Mouse (Mus musculus) megakaryocyte, embryonic 14.5 days (primary cell): ENCODE data around the gene Pamr1. TPM values are rescaled to one million over a fixed set of nuclear protein-coding genes. Genes with fewer than 3 reads are reported as not detected.

Source experiments
- H3K27me3 ChIP-seq: replicated peaks from 2 replicates; pipeline ENCODE3; 2012; ENCODE audit warnings: inconsistent platforms
- H3K36me3 ChIP-seq: replicated peaks from 2 replicates; pipeline ENCODE3; 2012; ENCODE audit warnings: low read length, inconsistent platforms, mixed read lengths
- H3K4me1 ChIP-seq: 2 replicates; pipeline ENCODE4 v1.6.1; 2012; ENCODE audit warnings: inconsistent platforms
- H3K4me3 ChIP-seq: replicated peaks from 2 replicates; pipeline ENCODE3; 2012; ENCODE audit warnings: moderate library complexity, mild to moderate bottlenecking, inconsistent platforms
- H3K9me3 ChIP-seq: 2 replicates; pipeline ENCODE4 v1.6.1; 2012; ENCODE audit warnings: inconsistent platforms
- FLI1 ChIP-seq: IDR thresholded peaks from 2 replicates; pipeline ENCODE4 v1.6.1; 2012; ENCODE audit warnings: low read length, inconsistent platforms, mixed read lengths
- GATA1 ChIP-seq: IDR thresholded peaks from 3 replicates; pipeline ENCODE4 v1.6.1; 2012; ENCODE audit warnings: mixed read lengths, low read length, inconsistent platforms, borderline replicate concordance
- polyA plus RNA-seq: library from polyadenylated mRNA; stranded (reverse); fragments of >175 nt; gene quantifications from 2 replicates; pipeline ENCODE4 v1.2.3, GENCODE M21; 2012; ENCODE audit warnings: low replicate concordance; ENCODE audit not compliant: insufficient read depth

Pamr1 gene
- polyA plus RNA-seq, 1 experiment, result not detected

DNA sequence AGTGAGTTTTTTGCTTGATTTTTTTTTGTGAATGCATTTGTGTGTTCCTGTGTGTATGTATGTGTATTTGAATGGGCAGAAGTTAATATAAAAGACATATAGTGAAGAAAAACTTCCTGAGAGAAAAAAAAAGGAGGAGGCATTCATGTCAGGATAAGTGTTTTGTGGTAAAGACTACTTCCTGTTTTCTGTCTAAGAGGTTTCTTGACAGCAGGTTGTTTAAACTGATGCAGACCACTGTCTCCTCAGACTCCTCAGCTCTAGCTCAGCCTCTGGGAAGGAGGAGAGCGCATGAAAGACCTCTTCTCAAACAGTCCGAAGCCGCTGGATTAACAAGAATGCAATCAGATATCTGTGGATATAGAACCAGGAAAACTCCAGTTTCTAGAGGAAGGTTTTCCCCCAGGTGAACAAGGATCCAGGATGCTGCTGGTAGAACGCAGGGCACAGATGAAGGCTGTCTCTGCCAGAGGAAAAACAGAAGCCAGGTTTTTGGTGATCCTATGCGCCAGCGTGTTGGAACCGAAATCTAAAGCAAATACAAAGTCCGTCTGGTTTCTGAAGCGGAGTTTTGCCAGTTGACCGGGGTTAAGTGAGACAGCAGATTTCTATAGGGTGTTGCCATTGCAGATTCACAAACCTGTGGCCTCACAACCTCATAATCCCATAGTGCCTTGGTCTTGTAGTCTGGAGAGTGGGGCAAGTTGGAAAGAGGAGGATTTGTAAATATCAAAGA is 45.8 kb downstream of the Pamr1 start:
- no peak overlapping the region for H3K4me3 ChIP-seq
- H3K27me3 ChIP-seq, result peaks cover 22% of the 10 kb centered on the region
- H3K4me1 ChIP-seq, result peaks cover 30% of the 10 kb centered on the region
- TF ChIP-seq FLI1 (no peak), GATA1 (no peak)
- H3K9me3 ChIP-seq, result no peaks in the 10 kb centered on the region
- no peaks in the 10 kb centered on the region for H3K36me3 ChIP-seq

GRCm38 (mm10) chr2:102598911-102599721 is 49.3 kb downstream of the Pamr1 start:
- Histone ChIP-seq H3K36me3 (no peaks in the 10 kb centered on the region), H3K27me3 (peaks cover 20% of the 10 kb centered on the region), H3K4me1 (peaks cover 22% of the 10 kb centered on the region), H3K4me3 (no peak overlapping the region), H3K9me3 (no peaks in the 10 kb centered on the region)
- TF ChIP-seq GATA1 (no peak), FLI1 (no peak)

DNA sequence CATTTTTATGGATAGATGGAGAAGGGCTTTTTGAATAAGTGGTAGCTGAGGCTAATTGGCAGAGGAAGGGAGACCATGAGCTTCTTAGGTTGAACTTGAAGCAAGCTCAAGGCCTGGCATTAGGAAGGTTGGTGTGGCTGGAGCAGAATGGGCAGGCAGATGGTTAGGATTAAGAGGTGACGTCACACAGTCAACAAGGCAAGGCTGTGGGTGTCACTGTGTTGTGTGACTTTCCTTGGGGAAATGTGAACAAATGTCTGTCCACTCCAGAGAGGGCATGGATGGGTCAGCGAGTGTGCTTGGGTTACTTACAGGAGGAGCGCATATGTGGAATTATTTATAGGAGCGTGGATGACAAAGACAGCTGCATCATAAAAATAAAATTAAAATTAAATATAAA is 50.7 kb downstream of the Pamr1 start:
- no peak for TF ChIP-seq FLI1
- no peak for TF ChIP-seq GATA1
- Histone ChIP-seq H3K9me3 (no peaks in the 10 kb centered on the region), H3K4me3 (no peak overlapping the region), H3K27me3 (peaks cover 20% of the 10 kb centered on the region), H3K36me3 (no peaks in the 10 kb centered on the region), H3K4me1 (peaks cover 11% of the 10 kb centered on the region)

- peaks cover 9% of the 10 kb centered on the region for H3K27me3 ChIP-seq
- H3K4me3 ChIP-seq, result no peak overlapping the region
- H3K9me3 ChIP-seq, result peaks cover 10% of the 10 kb centered on the region
- H3K4me1 ChIP-seq, result peaks cover 8% of the 10 kb centered on the region
- TF ChIP-seq GATA1, result no peak
- no peak for TF ChIP-seq FLI1
- no peaks in the 10 kb centered on the region for H3K36me3 ChIP-seq
These were observed 60.7 kb downstream of the Pamr1 start for GRCm38 (mm10) chr2:102610485-102610884.

- Histone ChIP-seq H3K4me3 (peak overlapping the region; percentile 38), H3K9me3 (peaks cover 16% of the 10 kb centered on the region), H3K27me3 (peaks cover 6% of the 10 kb centered on the region), H3K36me3 (no peaks in the 10 kb centered on the region), H3K4me1 (peaks cover 35% of the 10 kb centered on the region)
- TF ChIP-seq FLI1 (no peak), GATA1 (no peak)
These were observed 66.8 kb downstream of the Pamr1 start for GRCm38 (mm10) chr2:102616637-102617036.

- TF ChIP-seq GATA1 (no peak), FLI1 (no peak)
- Histone ChIP-seq H3K27me3 (no peaks in the 10 kb centered on the region), H3K9me3 (peaks cover 6% of the 10 kb centered on the region), H3K36me3 (no peaks in the 10 kb centered on the region), H3K4me1 (peaks cover 27% of the 10 kb centered on the region), H3K4me3 (no peak overlapping the region)
These were observed 71.1 kb downstream of the Pamr1 start for GRCm38 (mm10) chr2:102620744-102621429.

DNA sequence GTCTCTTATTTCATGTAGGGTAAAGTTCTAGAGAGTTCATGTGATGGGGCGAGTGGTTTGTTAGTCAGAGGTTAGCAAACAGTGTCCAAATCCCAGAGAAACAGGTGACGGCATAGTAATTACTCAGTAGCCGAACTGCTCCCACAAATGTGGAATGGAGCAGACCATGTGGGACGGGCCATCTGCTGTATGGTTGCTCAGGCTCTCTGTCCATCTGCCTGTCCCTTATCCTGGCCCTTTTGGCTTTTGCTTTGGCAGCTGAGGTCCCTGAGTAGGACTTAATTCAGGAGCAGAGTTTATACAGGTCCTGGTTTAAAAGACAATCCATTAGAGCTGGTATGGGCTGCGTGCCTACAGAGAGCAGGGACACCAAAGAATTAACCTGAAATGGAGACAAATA is 72.4 kb downstream of the Pamr1 start:
- Histone ChIP-seq H3K4me1 (peaks cover 14% of the 10 kb centered on the region), H3K9me3 (no peaks in the 10 kb centered on the region), H3K4me3 (no peak overlapping the region), H3K27me3 (no peaks in the 10 kb centered on the region), H3K36me3 (no peaks in the 10 kb centered on the region)
- TF ChIP-seq GATA1 (no peak), FLI1 (no peak)

GRCm38 (mm10) chr2:102622943-102623342 is 73.1 kb downstream of the Pamr1 start:
- no peak overlapping the region for H3K4me3 ChIP-seq
- no peaks in the 10 kb centered on the region for H3K36me3 ChIP-seq
- H3K27me3 ChIP-seq, result no peaks in the 10 kb centered on the region
- TF ChIP-seq GATA1 (no peak), FLI1 (no peak)
- no peaks in the 10 kb centered on the region for H3K9me3 ChIP-seq
- H3K4me1 ChIP-seq, result peaks cover 7% of the 10 kb centered on the region; the same call in 1 of the 2 replicates

- Histone ChIP-seq H3K9me3 (0 out of 2 replicates have a peak, but pooled peaks cover 2% of the 10 kb centered on the region), H3K36me3 (no peaks in the 10 kb centered on the region), H3K27me3 (peaks cover 8% of the 10 kb centered on the region), H3K4me3 (no peak overlapping the region), H3K4me1 (no peaks in the 10 kb centered on the region)
- no peak for TF ChIP-seq FLI1
- no peak for TF ChIP-seq GATA1
These were observed 74.7 kb downstream of the Pamr1 start for GRCm38 (mm10) chr2:102624538-102624937.

DNA sequence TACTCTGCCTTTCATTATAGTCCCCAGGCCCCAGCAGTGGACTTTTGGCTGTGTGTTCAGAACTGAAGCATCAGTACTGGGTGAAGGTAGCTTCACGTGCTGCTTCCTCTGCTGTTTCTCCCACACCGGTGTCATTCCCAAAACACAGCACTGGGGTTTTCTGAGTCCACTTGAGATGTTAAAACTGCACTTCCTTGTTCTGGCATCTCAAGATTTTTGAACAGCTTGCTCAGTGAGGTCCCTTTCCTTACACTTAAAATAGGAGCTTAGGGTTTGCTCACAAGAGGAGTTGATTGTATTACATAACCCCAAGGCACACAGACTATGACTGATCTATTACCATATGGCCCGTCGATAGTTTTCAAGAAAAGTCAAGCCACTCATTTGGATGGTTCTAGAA is 82.5 kb downstream of the Pamr1 start:
- H3K36me3 ChIP-seq, result no peaks in the 10 kb centered on the region
- H3K9me3 ChIP-seq, result 0 out of 2 replicates have a peak, but pooled peaks cover 2% of the 10 kb centered on the region
- peaks cover 19% of the 10 kb centered on the region for H3K27me3 ChIP-seq
- no peaks in the 10 kb centered on the region for H3K4me1 ChIP-seq
- no peak overlapping the region for H3K4me3 ChIP-seq
- TF ChIP-seq FLI1 (no peak), GATA1 (no peak)
